Mouse (Mus musculus): ENCODE results near the gene Gas1.

Gas1 gene

GRCm38 (mm10) chr13:60129541-60129940 lies 47.6 kb downstream of the Gas1 start:
- in situ Hi-C loops (cut with MboI; ENCODE audit: low pct_unique_long_range_greater_than_20kb in 1 of 2, low sequenced_read_pairs in 2 of 2, unreplicated experiment in 1 of 2) = no loop called here

GRCm38 (mm10) chr13:60126338-60126737 lies 50.8 kb downstream of the Gas1 start:
- in situ Hi-C loops (cut with MboI; ENCODE audit: low pct_unique_long_range_greater_than_20kb in 1 of 2, low sequenced_read_pairs in 2 of 2, unreplicated experiment in 1 of 2) = no loop called here

- in situ Hi-C loops (cut with MboI; ENCODE audit: low pct_unique_long_range_greater_than_20kb in 1 of 2, low sequenced_read_pairs in 2 of 2, unreplicated experiment in 1 of 2) = no loop called here
Measured at GRCm38 (mm10) chr13:60125501-60126305, 51.5 kb downstream of the Gas1 start.

GRCm38 (mm10) chr13:60125020-60125419 lies 52.1 kb downstream of the Gas1 start:
- in situ Hi-C loops (cut with MboI; ENCODE audit: low pct_unique_long_range_greater_than_20kb in 1 of 2, low sequenced_read_pairs in 2 of 2, unreplicated experiment in 1 of 2) = no loop called here

- in situ Hi-C loops (cut with MboI; ENCODE audit: low pct_unique_long_range_greater_than_20kb in 1 of 2, low sequenced_read_pairs in 2 of 2, unreplicated experiment in 1 of 2) = no loop called here
Measured at GRCm38 (mm10) chr13:60124456-60124855, 52.7 kb downstream of the Gas1 start.
